Mouse (Mus musculus) ES-E14 (cell line): ENCODE results near the gene Tmem260. TPM values are rescaled to one million over a fixed set of nuclear protein-coding genes. Genes with fewer than 3 reads are reported as not detected.

ENCODE experiments used
- DNase-seq: peaks from one replicate; pipeline ENCODE4 v3.0.0-alpha.2; 2013; ENCODE audit warnings: low read depth, low spot score
- H3K27ac ChIP-seq: 2 replicates; pipeline ENCODE4 v1.5.1; 2012; ENCODE audit warnings: low read depth, mild to moderate bottlenecking, low read length, moderate library complexity, mixed read lengths; ENCODE audit not compliant: poor library complexity, insufficient read depth, severe bottlenecking
- H3K36me3 ChIP-seq: 2 replicates; pipeline ENCODE4 v1.6.1; 2012; ENCODE audit warnings: mild to moderate bottlenecking, low read length, moderate library complexity, mixed read lengths; ENCODE audit not compliant: control insufficient read depth, poor library complexity, insufficient read depth, severe bottlenecking
- H3K4me1 ChIP-seq, 2 experiments: fragments of 150-350 bp in 1 of 2; sonication (generic) in 1 of 2; 2 replicates each; pipeline ENCODE4 v1.6.1; 2012; ENCODE audit warnings: low read length in 2 of 2, mild to moderate bottlenecking in 1 of 2, mixed read lengths in 1 of 2; ENCODE audit not compliant: control insufficient read depth in 2 of 2, insufficient read depth in 2 of 2, poor library complexity in 1 of 2
- H3K4me3 ChIP-seq, 2 experiments: fragments of 150-350 bp in 1 of 2; sonication (generic) in 1 of 2; 2 replicates each; pipeline ENCODE4 v1.5.1; 2012; ENCODE audit warnings: low read length in 2 of 2, low read depth in 1 of 2, mild to moderate bottlenecking in 1 of 2, mixed read lengths in 1 of 2; ENCODE audit not compliant: insufficient read depth in 1 of 2, poor library complexity in 1 of 2, severe bottlenecking in 1 of 2
- H3K9ac ChIP-seq: 2 replicates; pipeline ENCODE4 v1.6.1; 2012; ENCODE audit warnings: low read depth, mild to moderate bottlenecking, low read length, mixed read lengths; ENCODE audit not compliant: poor library complexity, insufficient read depth, severe bottlenecking
- H3K9me3 ChIP-seq: fragments of 150-350 bp; sonication (generic); 2 replicates; pipeline ENCODE4 v1.6.1; 2012; ENCODE audit warnings: low read depth, mild to moderate bottlenecking, low read length; ENCODE audit not compliant: control insufficient read depth, insufficient read depth
- CHD2 ChIP-seq: IDR thresholded peaks from 2 replicates; pipeline ENCODE4 v1.6.1; 2014; ENCODE audit warnings: mild to moderate bottlenecking, low read depth, low read length, inconsistent platforms
- HCFC1 ChIP-seq: IDR thresholded peaks from 2 replicates; pipeline ENCODE4 v1.6.1; 2012; ENCODE audit warnings: low read length, inconsistent platforms, borderline replicate concordance; ENCODE audit not compliant: insufficient read depth
- MAFK ChIP-seq: IDR thresholded peaks from 2 replicates; pipeline ENCODE4 v1.6.1; 2014; ENCODE audit warnings: mild to moderate bottlenecking, low read depth, low read length, inconsistent platforms; ENCODE audit not compliant: insufficient read depth
- ZC3H11A ChIP-seq: IDR thresholded peaks from 2 replicates; pipeline ENCODE4 v1.6.1; 2012; ENCODE audit warnings: low read depth, mild to moderate bottlenecking, inconsistent platforms, low read length, borderline replicate concordance
- ZNF384 ChIP-seq: IDR thresholded peaks from 2 replicates; pipeline ENCODE4 v1.6.1; 2012; ENCODE audit warnings: low read depth, low read length, inconsistent platforms
- in situ Hi-C, 2 experiments: fragments of 600-800 bp; cut with MboI; formaldehyde crosslinking; loops; one replicate each; pipeline ENCODE4 v1.15.1; 2025; ENCODE audit warnings: low sequenced_read_pairs in 2 of 2, inconsistent platforms in 1 of 2; ENCODE audit not compliant: unreplicated experiment in 2 of 2
- total RNA-seq: library from RNA; depleted of rRNA; stranded (reverse); fragments of 300-350 nt; gene quantifications from 2 replicates; pipeline ENCODE4 v1.2.3, GENCODE M21; 2012

Tmem260 gene
- total RNA-seq, 1 experiment: 2.1 TPM

GRCm38 (mm10) chr14:48507376-48507775 is 61.5 kb downstream of the Tmem260 start:
- Histone ChIP-seq H3K4me1 (peaks cover 0 to 15% of the 10 kb centered on the region in 2 experiments; a peak in 2 of 4 replicates), H3K4me3 (no peak overlapping the region), H3K9ac (no peak overlapping the region), H3K9me3 (no peaks in the 10 kb centered on the region), H3K27ac (no peak overlapping the region), H3K36me3 (no peaks in the 10 kb centered on the region)
- in situ Hi-C loops: no loop called here
- TF ChIP-seq ZNF384: no peak
- TF ChIP-seq HCFC1: no peak
- TF ChIP-seq MAFK: no peak
- TF ChIP-seq ZC3H11A: no peak
- TF ChIP-seq CHD2: no peak
- no peak for DNase-seq

DNA sequence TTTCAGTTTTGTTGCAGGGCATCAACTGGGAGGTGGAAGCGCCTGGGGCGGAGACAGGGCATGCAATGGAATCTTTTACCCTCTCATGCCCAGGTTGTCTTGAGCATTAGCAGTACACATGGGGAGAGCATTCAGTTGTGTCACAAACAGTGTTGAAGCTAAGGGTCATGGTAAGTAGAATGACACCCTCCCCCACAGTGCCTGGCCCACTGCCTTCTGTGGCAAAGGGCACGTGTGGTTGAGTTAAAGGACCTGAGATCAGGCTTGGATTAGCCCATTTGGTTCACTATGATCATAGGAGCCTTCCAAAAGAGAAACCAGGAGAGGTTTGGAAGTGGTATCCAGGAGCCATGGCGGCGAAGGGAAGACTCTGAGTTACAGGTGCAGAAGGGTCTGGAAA is 63.2 kb downstream of the Tmem260 start:
- Histone ChIP-seq H3K4me1 (peaks cover 0 to 6% of the 10 kb centered on the region in 2 experiments; a peak in 2 of 4 replicates), H3K36me3 (no peaks in the 10 kb centered on the region), H3K4me3 (no peak overlapping the region), H3K9ac (no peak overlapping the region), H3K9me3 (no peaks in the 10 kb centered on the region), H3K27ac (no peak overlapping the region)
- in situ Hi-C loops: no loop called here
- DNase-seq: no peak
- TF ChIP-seq HCFC1 (no peak), ZNF384 (no peak), MAFK (no peak), CHD2 (no peak), ZC3H11A (no peak)

GRCm38 (mm10) chr14:48513098-48513823 is 67.3 kb downstream of the Tmem260 start:
- no peaks in the 10 kb centered on the region for H3K9me3 ChIP-seq
- no peaks in the 10 kb centered on the region for H3K4me1 ChIP-seq
- in situ Hi-C loops: no loop called here
- no peak overlapping the region for H3K4me3 ChIP-seq
- no peak overlapping the region for H3K9ac ChIP-seq
- TF ChIP-seq ZC3H11A (no peak), CHD2 (no peak), ZNF384 (no peak), MAFK (no peak), HCFC1 (no peak)
- H3K36me3 ChIP-seq: no peaks in the 10 kb centered on the region
- DNase-seq: no peak
- no peak overlapping the region for H3K27ac ChIP-seq

DNA sequence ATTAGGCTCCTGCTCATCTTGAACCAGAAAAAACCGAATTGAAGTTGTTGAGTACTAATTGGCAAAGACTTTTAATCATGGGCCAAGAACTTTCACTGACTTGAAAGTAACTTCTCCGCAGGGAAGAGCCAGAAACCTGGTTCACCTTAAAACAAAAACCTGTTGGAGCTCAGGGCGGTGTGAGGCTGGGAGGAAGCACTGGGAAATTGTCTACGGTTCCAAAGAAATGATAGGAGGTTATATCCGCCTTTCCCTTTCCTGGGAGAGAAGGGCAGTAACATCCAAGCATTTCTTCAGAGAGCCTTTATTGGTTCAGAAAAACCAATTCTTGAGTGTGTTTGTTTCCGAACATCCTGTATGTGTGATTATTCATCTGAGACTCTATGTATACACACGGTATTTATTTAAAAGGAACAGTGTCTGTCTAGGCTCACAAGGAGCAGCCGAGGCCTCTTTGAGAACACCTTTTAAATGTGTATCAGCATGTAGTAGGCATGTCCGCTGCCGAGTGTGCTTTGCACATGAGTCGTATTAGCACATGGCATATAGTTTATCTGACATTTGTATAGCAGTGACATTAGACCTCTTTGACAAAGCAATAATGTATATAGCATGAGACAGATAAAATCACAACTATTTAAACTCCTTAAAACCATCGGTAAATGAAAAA is 68.0 kb downstream of the Tmem260 start:
- in situ Hi-C loops: no loop called here
- H3K36me3 ChIP-seq: no peaks in the 10 kb centered on the region
- no peak overlapping the region for H3K27ac ChIP-seq
- no peak overlapping the region for H3K9ac ChIP-seq
- no peaks in the 10 kb centered on the region for H3K4me1 ChIP-seq
- TF ChIP-seq ZC3H11A: no peak
- TF ChIP-seq HCFC1: no peak
- TF ChIP-seq MAFK: no peak
- no peak for TF ChIP-seq ZNF384
- no peak for TF ChIP-seq CHD2
- DNase-seq: no peak
- H3K9me3 ChIP-seq: no peaks in the 10 kb centered on the region
- no peak overlapping the region for H3K4me3 ChIP-seq
